In genomic region chr17:47988811-47989210, GRCm38 (mm10) we compare ENCODE assay signal across 12 mouse cellular contexts. TPM values are rescaled to one million over a fixed set of nuclear protein-coding genes. Genes with fewer than 3 reads are reported as not detected.
DNase-seq lines count a peak whose midpoint lies in the region; ATAC-seq and TF ChIP-seq lines count a peak whose summit lies in the region.
"Had no signal": no experiment of that assay in that cellular context is flagged by ENCODE, and none has a peak within 500 bp of the region (broad histone marks: within the 10 kb centered on the region; RNA-seq: fewer than 3 reads in every experiment).

No protein-coding gene starts in this region.

- peaks cover 11% of the 10 kb centered on the region for H3K4me1 ChIP-seq in embryonic facial prominence, embryonic 11.5 days (ENCODE audit: control insufficient read depth, insufficient read depth, low read length)
- H3K4me1 ChIP-seq in intestine, embryonic 16.5 days (ENCODE audit: control insufficient read depth, insufficient read depth, low read length) = peaks cover 19% of the 10 kb centered on the region
- no peaks in the 10 kb centered on the region for H3K4me1 ChIP-seq in kidney, adult 2 months (ENCODE audit: control insufficient read depth, insufficient read depth, low read length)

- no peaks in the 10 kb centered on the region for H3K9me3 ChIP-seq in embryonic facial prominence, embryonic 11.5 days (replicated peaks; ENCODE audit: control insufficient read depth, low read length)
- H3K9me3 ChIP-seq in intestine, embryonic 16.5 days (ENCODE audit: control insufficient read depth, low read length) = no peaks in the 10 kb centered on the region

- no peak overlapping the region for H3K9ac ChIP-seq in embryonic facial prominence, embryonic 11.5 days (replicated peaks; ENCODE audit: low read length)
- no peak overlapping the region; the same call in 1 of the 2 replicates for H3K9ac ChIP-seq in intestine, embryonic 16.5 days (ENCODE audit: low read depth, low read length)

- H3K36me3 ChIP-seq in embryonic facial prominence, embryonic 11.5 days (replicated peaks; ENCODE audit: control insufficient read depth, insufficient read depth, low read depth, low read length) = no peaks in the 10 kb centered on the region
- no peaks in the 10 kb centered on the region for H3K36me3 ChIP-seq in intestine, embryonic 16.5 days (ENCODE audit: control insufficient read depth, insufficient read depth, low read length)
- no peaks in the 10 kb centered on the region for H3K36me3 ChIP-seq in kidney, adult 2 months (ENCODE audit: control insufficient read depth, insufficient read depth, low read length)

- H3K27ac ChIP-seq in embryonic facial prominence, embryonic 11.5 days (replicated peaks; ENCODE audit: low read depth, low read length) = peak overlapping the region; percentile 88
- peak overlapping the region; percentile 16; the same call in 1 of the 2 replicates for H3K27ac ChIP-seq in intestine, embryonic 16.5 days (ENCODE audit: low read length)
- H3K27ac ChIP-seq in kidney, adult 2 months (ENCODE audit: insufficient read depth, low read depth, low read length) = no peak overlapping the region

- H3K4me2 ChIP-seq in embryonic facial prominence, embryonic 11.5 days (ENCODE audit: low read depth, low read length) = no peak overlapping the region
- no peak overlapping the region for H3K4me2 ChIP-seq in intestine, embryonic 16.5 days (ENCODE audit: low read depth, low read length)

- ATAC-seq in embryonic facial prominence, embryonic 11.5 days (replicated peaks; ENCODE audit: insufficient number of reproducible peaks, low FRiP score, low TSS enrichment, low read depth) = peak; percentile 87
- ATAC-seq in intestine, embryonic 16.5 days = no peak

- peak; percentile 50 to 52 for DNase-seq in heart, postnatal 10 days
- DNase-seq in heart, adult 9 months (ENCODE audit: low spot score in 2 of 2) = no peak
- peak; percentile 50 for DNase-seq in 3134 (ENCODE audit: extremely low read depth, insufficient read length, low spot score)
- peak; percentile 93 for DNase-seq in embryonic facial prominence, embryonic 11.5 days (ENCODE audit: low spot score)
- DNase-seq in right cerebral cortex, adult 2 months (ENCODE audit: low spot score in 2 of 2) = no peak
- DNase-seq in kidney, adult 2 months = no peak
- no peak for DNase-seq in cerebellum, adult 9-11 months
- DNase-seq: adrenal gland, postnatal 10 days; cerebellum, postnatal 25 days had no signal

- intact Hi-C loops in heart, postnatal 10 days (cut with DNase I) = no loop called here

- no peak for TF ChIP-seq CTCF in kidney, adult 2 months (conservative IDR thresholded peaks at IDR 0.05; ENCODE audit: insufficient read depth, insufficient read length, low read depth, low read length)

- TF ChIP-seq POLR2A in kidney, adult 2 months (IDR thresholded peaks at IDR 0.05; ENCODE audit: low read depth, low read length) = no peak

- H3K4me3 ChIP-seq in embryonic facial prominence, embryonic 11.5 days (ENCODE audit: low read depth, low read length) = no peak overlapping the region
- H3K4me3 ChIP-seq in intestine, embryonic 16.5 days (ENCODE audit: low read length) = no peak overlapping the region
- no peak overlapping the region for H3K4me3 ChIP-seq in kidney, adult 2 months (ENCODE audit: insufficient read depth, low read depth, low read length)
- H3K4me3 ChIP-seq: myocyte had no signal

- WGBS in embryonic facial prominence, embryonic 11.5 days = 21% methylated on average over 8 of the region's 8 CpGs
- 42% methylated on average over 8 of the region's 8 CpGs for WGBS in intestine, embryonic 16.5 days
- WGBS in kidney, adult 2 months = 68% methylated on average over 8 of the region's 8 CpGs

- no peaks in the 10 kb centered on the region for H3K27me3 ChIP-seq in embryonic facial prominence, embryonic 11.5 days (ENCODE audit: control insufficient read depth, insufficient read depth, low read length)
- H3K27me3 ChIP-seq in intestine, embryonic 16.5 days (replicated peaks; ENCODE audit: control insufficient read depth, insufficient read depth, low read length) = no peaks in the 10 kb centered on the region
- H3K27me3 ChIP-seq in kidney, adult 2 months (replicated peaks; ENCODE audit: control insufficient read depth, insufficient read depth, low read length) = no peaks in the 10 kb centered on the region

RNA-seq across cellular contexts. Expression of gene 1700122O11Rik, which starts 49.3 kb away (rescaled TPM):
- not detected for total RNA-seq in heart, postnatal 10 days (2021)
- polyA plus RNA-seq in embryonic facial prominence, embryonic 11.5 days (2014; fragmentation: Nextera tagmentation; extraction: Ambion mirVana) = not detected in 2 replicates
- polyA plus RNA-seq in intestine, embryonic 16.5 days (2015; fragmentation: Nextera tagmentation; extraction: Ambion mirVana) = not detected in 2 replicates
- polyA plus RNA-seq in kidney, adult 2 months (2012; rRNA removed) = not detected in 2 replicates
- total RNA-seq: adrenal gland, postnatal 10 days; left cerebral cortex, postnatal 10 days had no signal
- polyA plus RNA-seq: myocyte had no signal

Comparison
In these comparisons a context has a peak if more than half of its experiments do, and no peak if none do; other contexts are left out.
1. DNase-seq: peak in heart, postnatal 10 days (2 of 2), 3134 (single experiment) and embryonic facial prominence, embryonic 11.5 days (single experiment); none in heart, adult 9 months (0 of 2), right cerebral cortex, adult 2 months (0 of 2), kidney, adult 2 months (single experiment) and cerebellum, adult 9-11 months (single experiment).